Mouse (Mus musculus): Measurements from ENCODE around the gene Ddx28.

DNA sequence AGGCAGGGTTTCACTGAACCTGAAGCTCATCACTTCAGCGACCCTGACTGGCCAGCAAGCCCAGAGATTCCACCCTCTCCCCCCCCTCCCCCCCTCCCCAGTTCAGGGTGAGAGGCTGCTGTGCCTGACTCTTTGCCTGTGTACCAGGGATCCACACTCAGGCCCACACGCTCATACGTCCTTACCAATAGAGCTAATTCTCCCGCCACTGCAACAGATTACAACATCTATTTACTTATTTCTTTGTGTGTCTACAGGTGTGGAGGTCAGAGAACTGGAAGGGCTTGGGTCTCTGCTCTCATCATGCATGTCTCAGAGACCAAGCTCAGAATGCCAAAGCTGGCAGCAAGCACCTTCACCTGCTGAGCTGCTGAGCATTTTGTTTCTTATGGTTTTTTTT is 18.5 kb downstream of the Ddx28 start:
- no peak for TF ChIP-seq CTCF (IDR thresholded peaks at IDR 0.05; ENCODE audit: control insufficient read depth, insufficient read depth, insufficient read length)
- no peak for TF ChIP-seq USF1 (IDR thresholded peaks at IDR 0.05; ENCODE audit: low read depth)
- no peak for TF ChIP-seq MAX (IDR thresholded peaks at IDR 0.05)

Data from C2C12 (cell line).